Mouse (Mus musculus) embryo, embryonic 11.5 days (tissue): ENCODE measurements around the gene Npdc1.
A peak's percentile ranks its signal among the peaks of the same experiment; 100 is the strongest.
"Not testable (repeated sequence)": the region's sequence is repeated elsewhere in the genome, so short reads cannot be mapped to it uniquely, and the experiment has no call there.

Source experiments
- DNase-seq: peaks from one replicate; pipeline ENCODE4 v3.0.0-alpha.2; 2012; ENCODE audit warnings: low read depth, low spot score

Gene Npdc1

GRCm38 (mm10) chr2:25395721-25396596 lies 3.2 kb upstream of the Npdc1 start, which contains the start of gene Entpd2:
Entpd2 (plus strand) TSS chr2:25395874.
- DNase-seq = no peak

- DNase-seq = no peak
Observed at GRCm38 (mm10) chr2:25396597-25396983, 2.6 kb upstream of the Npdc1 start.

GRCm38 (mm10) chr2:25397010-25397409 lies 2.1 kb upstream of the Npdc1 start:
- no peak for DNase-seq

- DNase-seq = no peak
Observed at GRCm38 (mm10) chr2:25398065-25398464, 1.1 kb upstream of the Npdc1 start.

- DNase-seq = no peak
Observed at GRCm38 (mm10) chr2:25400291-25400690, 1.1 kb downstream of the Npdc1 start.

GRCm38 (mm10) chr2:25400764-25401163 lies 1.6 kb downstream of the Npdc1 start:
- no peak for DNase-seq

- peak; percentile 82 for DNase-seq
Observed at GRCm38 (mm10) chr2:25402377-25402971, 3.3 kb downstream of the Npdc1 start.

GRCm38 (mm10) chr2:25402972-25403601 lies 3.9 kb downstream of the Npdc1 start:
- DNase-seq = no peak

GRCm38 (mm10) chr2:25403994-25404393 lies 4.8 kb downstream of the Npdc1 start:
- DNase-seq = no peak

GRCm38 (mm10) chr2:25408908-25409307 lies 9.8 kb downstream of the Npdc1 start:
- DNase-seq = no peak

GRCm38 (mm10) chr2:25413436-25413835 lies 14.3 kb downstream of the Npdc1 start:
- not testable (repeated sequence) for DNase-seq

GRCm38 (mm10) chr2:25417426-25417825 lies 18.3 kb downstream of the Npdc1 start:
- DNase-seq = no peak

- DNase-seq = peak; percentile 62
Observed at GRCm38 (mm10) chr2:25421896-25422295, 22.7 kb downstream of the Npdc1 start.

GRCm38 (mm10) chr2:25422587-25423410 lies 23.6 kb downstream of the Npdc1 start, which contains the start of gene Fut7:
Fut7 (plus strand) TSS chr2:25423267.
- DNase-seq = no peak

- DNase-seq = no peak
Observed at GRCm38 (mm10) chr2:25423626-25424025, 24.5 kb downstream of the Npdc1 start.

GRCm38 (mm10) chr2:25425481-25425880 lies 26.3 kb downstream of the Npdc1 start:
- no peak for DNase-seq

GRCm38 (mm10) chr2:25426721-25427191 lies 27.6 kb downstream of the Npdc1 start:
- DNase-seq = peak; percentile 56

GRCm38 (mm10) chr2:25427256-25427655 lies 28.1 kb downstream of the Npdc1 start:
- DNase-seq = no peak

- peak; percentile 83 for DNase-seq
Observed at GRCm38 (mm10) chr2:25428442-25429236, 29.5 kb downstream of the Npdc1 start, which contains the start of gene Abca2. Abca2 (plus strand) TSS chr2:25428703.

GRCm38 (mm10) chr2:25429435-25430180 lies 30.5 kb downstream of the Npdc1 start:
- DNase-seq = no peak
